Mouse (Mus musculus) testis, adult 2 months (tissue): ENCODE measurements around the gene Plagl1.
"Not testable (repeated sequence)": the region's sequence is repeated elsewhere in the genome, so short reads cannot be mapped to it uniquely, and the experiment has no call there.

Source experiments
- CTCF ChIP-seq: fragments of 200-500 bp; IDR thresholded peaks from 2 replicates; pipeline ENCODE4 v1.5.1; 2012; ENCODE audit warnings: low read depth, mild to moderate bottlenecking, inconsistent platforms, low read length, moderate library complexity; ENCODE audit not compliant: control insufficient read depth, insufficient read depth, insufficient replicate concordance
- POLR2A ChIP-seq: fragments of 200-500 bp; IDR thresholded peaks from 2 replicates; pipeline ENCODE4 v1.6.1; 2012; ENCODE audit warnings: low read depth, mild to moderate bottlenecking, inconsistent platforms, low read length, moderate library complexity; ENCODE audit not compliant: control insufficient read depth

GRCm38 (mm10) chr10:13023985-13024384 lies 36.3 kb upstream of the Plagl1 start:
- TF ChIP-seq CTCF, POLR2A: not testable (repeated sequence)
